16 mouse cellular contexts compared by ENCODE assay signal in the genomic region with DNA sequence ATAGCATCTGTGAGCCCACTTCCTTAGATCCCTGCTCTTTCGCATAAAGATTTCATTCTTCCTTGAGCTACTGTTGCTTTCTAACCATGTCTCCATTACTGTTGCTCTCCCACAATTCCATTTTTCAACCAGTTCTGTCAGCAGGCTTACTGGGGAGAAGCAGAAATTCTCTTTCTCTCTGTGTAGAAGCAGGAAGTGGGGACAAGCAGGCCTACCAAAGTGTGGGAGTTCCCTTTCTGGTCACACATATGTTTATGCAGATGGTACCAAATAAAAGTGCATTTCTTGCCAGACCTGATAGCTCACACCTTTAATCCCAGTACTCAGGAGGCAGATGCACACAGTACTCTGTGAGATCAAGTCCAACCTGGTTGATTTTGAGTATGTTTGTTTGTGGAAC. TPM values are rescaled to one million over a fixed set of nuclear protein-coding genes. Genes with fewer than 3 reads are reported as not detected.
A peak's percentile ranks its signal among the peaks of the same experiment; 100 is the strongest.
DNase-seq lines count a peak whose midpoint lies in the region; ATAC-seq lines count a peak whose summit lies in the region.
"Had no signal": no experiment of that assay in that cellular context is flagged by ENCODE, and none has a peak within 500 bp of the region (broad histone marks: within the 10 kb centered on the region; RNA-seq: fewer than 3 reads in every experiment).

No protein-coding gene starts in this region.

- intact Hi-C loops in heart, postnatal 14 days (cut with DNase I): no loop called here

- DNase-seq in heart, adult 11 months: peak; percentile 43
- no peak for DNase-seq in heart, postnatal 14 days
- DNase-seq in A20 (ENCODE audit: low read depth, low spot score): peak; percentile 8
- DNase-seq in embryo, embryonic 11 days: no peak
- no peak for DNase-seq in cerebellum, adult 9-11 months
- DNase-seq: adrenal gland, postnatal 10 days; cerebellum, adult 18-20 months; cerebellum, postnatal 10 days; gastrocnemius, postnatal 14 days; heart, postnatal 4 days had no signal

- ATAC-seq in activated CD4-positive, CD25-positive, alpha-beta regulatory T cell, adult 4 months: peak; percentile 51
- ATAC-seq in inflammation-experienced regulatory T-cells, adult 6 months: peak; percentile 60
- ATAC-seq: forebrain, embryonic 15.5 days; hindbrain, embryonic 16.5 days had no signal

RNA-seq across cellular contexts. Expression of a gene that starts 21.7 kb away (rescaled TPM):
- total RNA-seq in heart, postnatal 14 days (2021): 1 to 10 TPM; 4.3 to 6.3 TPM
- polyA plus RNA-seq in activated CD4-positive, CD25-positive, alpha-beta regulatory T cell, adult 4 months (2017; shearing (Covaris generic)): 1 to 10 TPM; 4.5 to 7.5 TPM
- polyA plus RNA-seq in inflammation-experienced regulatory T-cells, adult 6 months (2017; shearing (Covaris generic)): 10 to 100 TPM in 1 of 3 experiments, 1 to 10 TPM in 2; 1.6 to 16.6 (median 2.3) TPM

RNA-seq across cellular contexts. Expression of a gene that starts 41.2 kb away (rescaled TPM):
- under 1 TPM in 1 of 2 experiments, not detected in 1; 0.24 TPM for total RNA-seq in heart, postnatal 14 days (2021)
- 1 to 10 TPM; 4.1 to 5.6 TPM for polyA plus RNA-seq in activated CD4-positive, CD25-positive, alpha-beta regulatory T cell, adult 4 months (2017; shearing (Covaris generic))
- polyA plus RNA-seq in inflammation-experienced regulatory T-cells, adult 6 months (2017; shearing (Covaris generic)): 10 to 100 TPM in 1 of 3 experiments, 1 to 10 TPM in 1, under 1 TPM in 1; 0.59 to 12.5 (median 8.1) TPM
- total RNA-seq: gastrocnemius, adult 18-20 months had no signal
- polyA plus RNA-seq: G1E had no signal

Comparison
In these comparisons a context has a peak if more than half of its experiments do, and no peak if none do; other contexts are left out.
1. DNase-seq: peak in heart, adult 11 months (single experiment) and A20 (single experiment); none in heart, postnatal 14 days (0 of 2), embryo, embryonic 11 days (single experiment) and cerebellum, adult 9-11 months (single experiment).